Mouse (Mus musculus): Measurements from ENCODE around the gene Olfr1111.
"Not testable (repeated sequence)": the region's sequence is repeated elsewhere in the genome, so short reads cannot be mapped to it uniquely, and the experiment has no call there.

The Olfr1111 gene

DNA sequence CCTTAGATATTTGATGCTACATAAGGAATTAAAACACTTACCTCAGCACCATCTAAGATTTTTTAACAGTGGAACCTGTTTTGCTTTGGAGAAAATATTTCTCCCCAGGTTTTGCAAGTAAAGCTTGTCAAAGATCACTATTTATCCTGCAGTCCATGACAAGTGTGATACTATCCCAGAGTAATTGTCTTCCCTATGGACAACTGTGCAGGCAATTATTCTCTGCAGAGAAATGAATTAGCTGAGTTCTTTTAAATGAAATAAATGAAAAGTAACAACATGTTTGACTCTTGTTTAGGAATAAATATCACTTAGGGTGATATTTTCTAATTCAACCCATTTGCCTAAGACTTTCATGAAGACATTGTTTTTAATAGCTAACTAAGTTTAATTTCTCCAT lies at the start of gene Olfr1111:
TSS of gene Olfr1111 (minus strand) at position 101 of the 400 bp plus-strand sequence.
- DNase-seq = no peak

DNA sequence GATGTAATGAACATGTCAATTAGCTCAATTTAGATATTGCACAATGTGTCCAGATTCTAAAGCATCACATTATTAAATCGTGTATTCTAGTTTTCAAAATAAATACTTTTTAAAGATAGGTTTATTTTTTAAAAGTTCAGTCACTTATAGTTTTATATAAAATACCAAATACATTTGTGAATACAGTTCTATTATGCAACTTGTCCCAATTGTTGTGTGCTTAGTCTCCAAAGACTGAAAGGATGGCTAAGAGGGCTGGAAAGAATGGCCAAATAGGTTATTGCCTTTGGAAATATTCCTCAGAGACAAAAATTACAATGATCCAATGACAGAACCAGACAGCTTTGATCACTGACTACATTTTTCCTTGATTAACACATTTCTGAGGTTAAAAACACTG lies 35.1 kb upstream of the Olfr1111 start, which contains the start of gene Olfr1112:
TSS of gene Olfr1112 (plus strand) at position 301 of the 400 bp plus-strand sequence.
- DNase-seq = no peak

DNA sequence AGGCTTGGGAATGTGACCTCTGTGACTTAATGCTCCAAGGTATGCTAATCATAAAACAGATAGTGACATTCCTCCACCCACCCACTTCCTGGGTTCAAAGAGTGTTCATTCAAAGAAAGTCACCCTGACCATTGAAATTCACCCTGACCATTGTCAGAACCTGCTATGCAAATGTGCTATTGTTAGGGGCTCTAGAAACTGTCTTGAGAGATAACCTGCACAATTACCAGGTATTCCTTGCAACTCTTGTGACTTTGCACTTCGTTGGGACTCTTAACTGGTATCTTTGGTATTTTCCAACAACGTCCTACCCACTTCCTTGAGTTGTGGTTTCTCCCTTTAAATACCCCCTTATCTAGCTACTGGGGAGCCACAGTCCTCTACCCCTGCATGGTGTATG lies 15.3 kb upstream of the Olfr1111 start:
- DNase-seq = not testable (repeated sequence)

DNA sequence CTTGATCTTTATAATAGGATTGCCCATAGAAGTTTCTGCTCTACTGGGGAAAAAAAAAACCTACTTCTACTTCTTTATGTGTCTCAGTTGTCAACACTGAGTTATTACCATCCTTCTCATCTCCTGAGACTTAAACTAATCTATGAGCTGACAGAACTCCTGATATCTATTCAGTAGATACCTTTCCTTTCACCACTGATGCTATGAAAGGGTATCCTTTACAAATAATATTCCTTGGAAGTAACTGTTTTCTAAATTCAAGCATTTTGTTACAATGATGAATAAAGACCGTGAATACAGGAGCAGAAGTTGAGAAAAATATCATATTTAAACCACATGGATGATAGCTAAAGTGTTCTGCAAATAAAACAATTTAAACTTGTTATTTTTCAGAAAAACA lies 12.2 kb downstream of the Olfr1111 start, which contains the start of gene Olfr1110:
TSS of gene Olfr1110 (minus strand) at position 101 of the 400 bp plus-strand sequence.
- no peak for DNase-seq

DNA sequence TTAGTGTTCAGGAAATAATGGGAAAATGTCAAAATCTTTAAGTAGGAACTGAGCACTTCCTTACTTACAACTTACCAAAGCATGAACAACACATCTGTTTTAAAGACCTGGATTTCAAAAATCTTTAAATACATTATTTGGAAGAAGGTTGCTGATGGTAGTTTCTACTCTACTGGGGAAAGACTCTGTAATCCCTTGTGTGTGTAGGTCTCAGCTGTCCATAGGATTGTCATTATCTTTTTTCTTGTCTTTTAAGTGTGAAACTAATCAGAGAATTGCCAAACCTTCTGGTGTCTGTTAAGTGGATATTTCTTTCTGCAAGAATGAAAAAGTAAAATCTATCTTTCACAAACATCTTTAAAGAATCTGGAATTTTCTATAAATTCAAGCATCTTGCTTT lies 38.0 kb downstream of the Olfr1111 start, which contains the start of gene Olfr259:
TSS of gene Olfr259 (minus strand) at position 101 of the 400 bp plus-strand sequence.
- no peak for DNase-seq

Data from right cerebral cortex, postnatal 4 days (tissue).